12 mouse cellular contexts compared by ENCODE assay signal in the genomic region with DNA sequence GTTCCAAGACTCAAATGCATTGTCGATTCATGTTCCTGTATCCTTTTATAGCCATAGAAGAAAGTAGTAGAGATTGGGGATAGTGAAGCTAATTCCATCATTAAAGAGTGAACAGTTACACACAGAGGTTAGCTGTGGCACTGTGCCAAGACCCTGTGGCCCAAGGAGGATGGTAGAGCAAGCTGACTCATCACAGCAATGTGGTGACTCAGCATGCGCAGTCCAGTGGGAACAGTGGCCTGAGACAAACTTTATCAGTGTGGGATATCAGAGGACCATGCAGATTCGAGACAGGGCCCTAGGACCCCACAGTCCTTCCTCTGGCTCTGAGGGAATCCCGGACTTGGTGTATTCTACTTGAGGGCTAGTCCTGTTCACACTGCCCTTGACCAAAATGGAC. TPM values are rescaled to one million over a fixed set of nuclear protein-coding genes. Genes with fewer than 3 reads are reported as not detected.
DNase-seq lines count a peak whose midpoint lies in the region; ATAC-seq and TF ChIP-seq lines count a peak whose summit lies in the region.
"Had no signal": no experiment of that assay in that cellular context is flagged by ENCODE, and none has a peak within 500 bp of the region (broad histone marks: within the 10 kb centered on the region; RNA-seq: fewer than 3 reads in every experiment).

No protein-coding gene starts in this region.

- H3K4me2 ChIP-seq in liver, embryonic 14.5 days (ENCODE audit: low read depth), result no peak overlapping the region
- H3K4me2 ChIP-seq in hindbrain, embryonic 13.5 days, result no peak overlapping the region
- H3K4me2 ChIP-seq: embryonic facial prominence, embryonic 15.5 days; stomach, embryonic 15.5 days had no signal

- TF ChIP-seq CTCF in liver, embryonic 14.5 days (IDR thresholded peaks at IDR 0.05; ENCODE audit: low read depth), result no peak

- WGBS in liver, embryonic 14.5 days (ENCODE audit: insufficient replicate concordance), result 76% methylated on average over 4 of the region's 4 CpGs
- 95% methylated on average over 4 of the region's 4 CpGs for WGBS in hindbrain, embryonic 13.5 days

- no peak overlapping the region for H3K9ac ChIP-seq in liver, embryonic 14.5 days (replicated peaks)
- no peak overlapping the region for H3K9ac ChIP-seq in hindbrain, embryonic 13.5 days
- H3K9ac ChIP-seq: embryonic facial prominence, embryonic 15.5 days; stomach, embryonic 15.5 days had no signal

- no peak for TF ChIP-seq EP300 in liver, embryonic 14.5 days (IDR thresholded peaks at IDR 0.05; ENCODE audit: low read depth)

- peak; percentile 18 for DNase-seq in left cerebral cortex, postnatal 4 days
- DNase-seq in left cerebral cortex, postnatal 25 days (ENCODE audit: low spot score in 2 of 2), result no peak
- peak; percentile 87 for DNase-seq in Muller cell, postnatal 12 days (ENCODE audit: inconsistent ontology term)
- DNase-seq in cerebellum, adult 11-12 months, result peak; percentile 60
- no peak for DNase-seq in liver, embryonic 14.5 days (ENCODE audit: low read depth in 3 of 3, low spot score in 3 of 3)
- DNase-seq in retina, postnatal 1 day, result no peak
- DNase-seq in heart, adult 9 months (ENCODE audit: low spot score in 2 of 2), result no peak
- DNase-seq: layer of hippocampus, adult 9-11 months; lung, postnatal 36 days had no signal

- intact Hi-C loops in left cerebral cortex, postnatal 4 days (cut with DNase I), result no loop called here
- intact Hi-C loops in left cerebral cortex, postnatal 25 days (cut with DNase I), result no loop called here

- ATAC-seq in liver, embryonic 14.5 days (ENCODE audit: insufficient read depth), result 0 out of 2 replicates have a peak, but pooled peaks have one; percentile 23
- ATAC-seq in hindbrain, embryonic 13.5 days (ENCODE audit: low FRiP score), result no peak

- no peaks in the 10 kb centered on the region for H3K27me3 ChIP-seq in liver, embryonic 14.5 days (ENCODE audit: control insufficient read depth, insufficient read depth, low read length)
- H3K27me3 ChIP-seq in hindbrain, embryonic 13.5 days, result no peaks in the 10 kb centered on the region
- H3K27me3 ChIP-seq: embryonic facial prominence, embryonic 15.5 days; stomach, embryonic 15.5 days had no signal

- no peaks in the 10 kb centered on the region for H3K9me3 ChIP-seq in liver, embryonic 14.5 days (ENCODE audit: control insufficient read depth, low read length)
- no peaks in the 10 kb centered on the region for H3K9me3 ChIP-seq in hindbrain, embryonic 13.5 days
- H3K9me3 ChIP-seq: embryonic facial prominence, embryonic 15.5 days; stomach, embryonic 15.5 days had no signal

- H3K36me3 ChIP-seq in liver, embryonic 14.5 days (replicated peaks; ENCODE audit: control insufficient read depth, insufficient read depth, low read depth), result peaks cover 55% of the 10 kb centered on the region
- peaks cover 85% of the 10 kb centered on the region for H3K36me3 ChIP-seq in hindbrain, embryonic 13.5 days

- H3K27ac ChIP-seq in liver, embryonic 14.5 days, result no peak overlapping the region
- no peak overlapping the region for H3K27ac ChIP-seq in hindbrain, embryonic 13.5 days
- H3K27ac ChIP-seq: embryonic facial prominence, embryonic 15.5 days; stomach, embryonic 15.5 days had no signal

- H3K4me3 ChIP-seq in liver, embryonic 14.5 days (ENCODE audit: insufficient read depth in 1 of 2, low read depth in 2 of 2, low read length in 2 of 2), result no peak overlapping the region
- no peak overlapping the region for H3K4me3 ChIP-seq in hindbrain, embryonic 13.5 days
- H3K4me3 ChIP-seq: embryonic facial prominence, embryonic 15.5 days; stomach, embryonic 15.5 days had no signal

- no peaks in the 10 kb centered on the region for H3K4me1 ChIP-seq in liver, embryonic 14.5 days (replicated peaks; ENCODE audit: control insufficient read depth in 2 of 2, insufficient read depth in 2 of 2, low read length in 1 of 2)
- 0 out of 2 replicates have a peak, but pooled peaks cover 2% of the 10 kb centered on the region for H3K4me1 ChIP-seq in hindbrain, embryonic 13.5 days (replicated peaks)
- H3K4me1 ChIP-seq: embryonic facial prominence, embryonic 15.5 days; stomach, embryonic 15.5 days had no signal

RNA-seq across cellular contexts. Expression of gene Sfswap, which starts 17.2 kb away (rescaled TPM):
- 100 to 1,000 TPM; 196 to 209 TPM for total RNA-seq in left cerebral cortex, postnatal 4 days (2021)
- 100 to 1,000 TPM in 1 of 2 experiments, 10 to 100 TPM in 1; 88.9 to 103 TPM for total RNA-seq in left cerebral cortex, postnatal 25 days (2021)
- 21.3 and 25.9 TPM in 2 replicates for polyA plus RNA-seq in liver, embryonic 14.5 days (2012; rRNA removed)
- 13.1 and 15.7 TPM in 2 replicates for polyA plus RNA-seq in liver, embryonic 14.5 days (2014; fragmentation: Nextera tagmentation; extraction: Ambion mirVana)
- 49.7 and 56.5 TPM in 2 replicates for polyA plus RNA-seq in hindbrain, embryonic 13.5 days (2015; fragmentation: Nextera tagmentation; extraction: Ambion mirVana)

Comparison
In these comparisons a context has a peak if more than half of its experiments do, and no peak if none do; other contexts are left out.
1. DNase-seq: peak in left cerebral cortex, postnatal 4 days (single experiment), Muller cell, postnatal 12 days (single experiment) and cerebellum, adult 11-12 months (single experiment); none in left cerebral cortex, postnatal 25 days (0 of 2), liver, embryonic 14.5 days (0 of 3), retina, postnatal 1 day (single experiment) and heart, adult 9 months (0 of 2).